Mouse (Mus musculus) megakaryocyte, embryonic 14.5 days (primary cell): ENCODE results near the gene Capn8.

Experiments used
- FLI1 ChIP-seq: IDR thresholded peaks from 2 replicates; pipeline ENCODE4 v1.6.1; 2012; ENCODE audit warnings: low read length, inconsistent platforms, mixed read lengths
- GATA1 ChIP-seq: IDR thresholded peaks from 3 replicates; pipeline ENCODE4 v1.6.1; 2012; ENCODE audit warnings: mixed read lengths, low read length, inconsistent platforms, borderline replicate concordance

DNA sequence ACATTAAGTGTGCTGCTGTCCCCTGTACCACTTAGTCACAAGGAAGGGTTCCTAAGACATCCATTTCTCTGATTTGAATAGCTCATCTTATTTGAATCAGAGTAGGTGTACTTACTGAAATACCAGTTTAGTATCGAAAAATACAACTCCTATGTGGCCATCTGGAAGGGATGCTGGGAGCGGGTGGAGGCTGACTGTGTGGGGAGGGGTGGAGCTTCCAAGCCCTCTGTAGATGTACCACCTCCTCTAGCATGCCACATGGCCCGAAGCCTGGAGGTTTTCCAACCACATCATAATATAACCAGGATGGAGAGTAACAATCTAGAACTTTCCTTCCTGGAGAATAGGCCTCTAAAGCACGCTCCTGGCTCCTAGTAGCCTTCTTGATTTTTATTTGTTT is 6.5 kb upstream of the Capn8 start:
- TF ChIP-seq GATA1 (no peak), FLI1 (no peak)
